Mouse (Mus musculus) gastrocnemius, postnatal 14 days (tissue): Measurements from ENCODE around the gene Ythdc1. TPM values are rescaled to one million over a fixed set of nuclear protein-coding genes. Genes with fewer than 3 reads are reported as not detected.

Experiments used
- DNase-seq: peaks from one replicate; pipeline ENCODE4 v3.0.0; 2021; ENCODE audit warnings: mixed read lengths
- intact Hi-C: fragments of 180-260 bp; cut with DNase I; formaldehyde crosslinking; loops from one replicate; pipeline ENCODE4 v1.15.1; 2025; ENCODE audit warnings: low total_unique reads
- total RNA-seq, 2 experiments: library from RNA; stranded (reverse); gene quantifications; 2 replicates each; pipeline ENCODE4 v1.2.3; 2021

The Ythdc1 gene
- total RNA-seq, 2 experiments from 2014 or later, result 22.6 to 24.9 TPM

DNA sequence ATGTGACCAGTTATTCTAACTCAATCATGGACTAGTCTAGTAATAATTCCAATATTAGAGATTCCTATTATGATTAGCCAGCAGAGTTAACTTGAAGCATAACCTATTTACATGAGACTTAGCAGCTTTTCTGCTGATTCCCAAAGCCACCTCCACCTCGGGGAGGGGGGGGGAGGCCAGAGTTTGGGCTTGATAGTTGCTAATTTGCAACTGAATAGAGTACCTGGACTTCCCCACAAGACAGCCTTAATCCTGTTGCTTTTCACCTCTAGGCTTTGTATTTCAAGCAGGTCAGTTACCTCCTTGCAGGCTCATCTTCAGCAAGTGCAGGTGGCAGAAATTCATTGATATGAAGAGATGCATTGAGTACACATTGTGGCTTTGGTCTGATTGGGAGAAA, 53.7 kb downstream of the Ythdc1 start:
- intact Hi-C loops, result no loop called here

DNA sequence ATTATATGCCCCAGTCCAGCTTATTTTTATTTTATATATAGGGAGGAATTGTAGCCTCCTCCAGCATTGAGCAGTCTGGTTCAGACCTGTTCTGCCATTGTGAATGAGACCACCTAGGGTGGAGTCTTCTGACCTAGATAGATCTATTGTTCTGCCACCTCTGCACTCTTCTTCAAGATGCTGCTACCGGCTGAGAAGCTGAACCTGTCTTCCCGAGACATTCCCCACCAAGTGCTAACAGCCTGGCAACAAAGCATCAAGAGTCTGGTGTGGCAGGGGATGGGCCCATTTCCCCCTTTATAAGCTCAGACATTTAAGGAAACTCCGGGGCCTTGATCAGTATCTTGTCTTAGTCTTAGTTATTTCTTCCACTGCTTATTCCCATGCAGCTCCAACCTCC, 54.3 kb downstream of the Ythdc1 start:
- DNase-seq, result no peak

More for the DNA sequence above, 53.7 kb downstream of the Ythdc1 start:
- DNase-seq, result no peak

DNA sequence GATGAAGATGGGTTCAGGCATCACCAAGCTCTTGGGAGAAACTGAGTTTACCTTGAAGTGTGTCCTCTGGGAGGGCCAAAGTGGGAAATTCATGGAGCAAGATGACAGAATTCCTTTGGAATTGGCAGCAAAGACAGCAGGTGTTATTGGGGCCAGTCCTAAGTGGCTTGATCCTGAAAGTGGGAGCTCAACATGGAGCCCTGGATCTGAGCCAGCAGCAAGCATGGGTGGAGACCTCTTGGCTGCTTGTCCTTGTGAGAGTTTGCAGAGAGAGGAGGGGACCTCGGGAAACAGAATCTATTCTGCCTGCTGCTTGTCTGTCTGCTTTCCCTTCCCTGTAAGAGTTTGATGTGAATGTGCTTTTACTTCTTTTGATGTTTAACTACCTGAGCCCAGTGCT, 67.9 kb downstream of the Ythdc1 start:
- no peak for DNase-seq
- intact Hi-C loops, result no loop called here

More for the DNA sequence above, 54.3 kb downstream of the Ythdc1 start:
- intact Hi-C loops, result no loop called here

Other genes with a start within 250 kb of the Ythdc1 start
- not detected for gene Tmprss11f, start 171.8 kb upstream of the Ythdc1 start, total RNA-seq
- not detected for gene Tmprss11b, start 127.9 kb upstream of the Ythdc1 start, total RNA-seq
- not detected for gene Tmprss11e, start 58.4 kb upstream of the Ythdc1 start, total RNA-seq
- not detected for gene Ugt2b34, start 102.7 kb downstream of the Ythdc1 start, total RNA-seq
- not detected for gene Ugt2b1, start 122.3 kb downstream of the Ythdc1 start, total RNA-seq
- not detected for gene Ugt2b35, start 196.6 kb downstream of the Ythdc1 start, total RNA-seq